Mouse (Mus musculus) hindbrain, embryonic 15.5 days (tissue): ENCODE data around the gene Taf11. TPM values are rescaled to one million over a fixed set of nuclear protein-coding genes. Genes with fewer than 3 reads are reported as not detected.
A peak's percentile ranks its signal among the peaks of the same experiment; 100 is the strongest.

Source experiments
- ATAC-seq: fragments of 200-750 bp; cut with Nextera tagmentation; 2 replicates; pipeline ENCODE4 v1.8.0; 2017; ENCODE audit warnings: low read depth, moderate number of reproducible peaks, moderate TSS enrichment; ENCODE audit not compliant: low FRiP score
- H3K27ac ChIP-seq: fragments of 300-500 bp; sonication (generic); replicated peaks from 2 replicates; pipeline ENCODE4 v1.5.1; 2015; ENCODE audit warnings: mild to moderate bottlenecking, inconsistent platforms
- H3K27me3 ChIP-seq: fragments of 300-500 bp; sonication (generic); 2 replicates; pipeline ENCODE4 v1.6.1; 2015; ENCODE audit warnings: control low read depth, inconsistent platforms
- H3K36me3 ChIP-seq: fragments of 300-500 bp; sonication (generic); 2 replicates; pipeline ENCODE4 v1.6.1; 2015; ENCODE audit warnings: control low read depth, inconsistent platforms
- H3K4me1 ChIP-seq: fragments of 300-500 bp; sonication (generic); replicated peaks from 2 replicates; pipeline ENCODE4 v1.6.1; 2015; ENCODE audit warnings: control low read depth, inconsistent platforms
- H3K4me2 ChIP-seq: fragments of 300-500 bp; sonication (generic); 2 replicates; pipeline ENCODE4 v1.6.1; 2015; ENCODE audit warnings: moderate library complexity, mild to moderate bottlenecking, inconsistent platforms
- H3K4me3 ChIP-seq: fragments of 300-500 bp; sonication (generic); 2 replicates; pipeline ENCODE4 v1.5.1; 2015; ENCODE audit warnings: mild to moderate bottlenecking, inconsistent platforms
- H3K9ac ChIP-seq: fragments of 300-500 bp; sonication (generic); 2 replicates; pipeline ENCODE4 v1.6.1; 2015; ENCODE audit warnings: inconsistent platforms
- H3K9me3 ChIP-seq: fragments of 300-500 bp; sonication (generic); 2 replicates; pipeline ENCODE4 v1.6.1; 2016; ENCODE audit warnings: control low read depth, inconsistent platforms
- WGBS: fragments of 180-500 bp; shearing (Covaris S2); methylation state at CpG from one replicate; pipeline ENCODE4 v1.1.7; 2015; 5-methylcytosine and 5-hydroxymethylcytosine counted together
- polyA plus RNA-seq: library from polyadenylated mRNA; unstranded; fragments of >200 nt; fragmentation: Nextera tagmentation; extraction: Ambion mirVana; gene quantifications from 2 replicates; pipeline ENCODE4 v1.2.1, GENCODE M21; 2015

Taf11 gene
- polyA plus RNA-seq, 1 experiment from 2014 or later: 59.6 TPM

GRCm38 (mm10) chr17:27939028-27939427, 29.4 kb upstream of the Taf11 start:
- Histone ChIP-seq H3K27me3 (no peaks in the 10 kb centered on the region), H3K9ac (no peak overlapping the region), H3K4me3 (no peak overlapping the region), H3K9me3 (no peaks in the 10 kb centered on the region), H3K36me3 (no peaks in the 10 kb centered on the region), H3K4me1 (peaks cover 16% of the 10 kb centered on the region), H3K27ac (no peak overlapping the region), H3K4me2 (no peak overlapping the region)
- 75% methylated on average over 5 of the region's 5 CpGs for WGBS
- ATAC-seq: no peak

- H3K27me3 ChIP-seq: no peaks in the 10 kb centered on the region
- no peak overlapping the region for H3K4me2 ChIP-seq
- H3K27ac ChIP-seq: no peak overlapping the region
- ATAC-seq: no peak
- peaks cover 16% of the 10 kb centered on the region for H3K4me1 ChIP-seq
- H3K9me3 ChIP-seq: no peaks in the 10 kb centered on the region
- H3K4me3 ChIP-seq: no peak overlapping the region
- H3K9ac ChIP-seq: no peak overlapping the region
- WGBS: 85% methylated on average over 12 of the region's 12 CpGs
- no peaks in the 10 kb centered on the region for H3K36me3 ChIP-seq
Observed at GRCm38 (mm10) chr17:27938121-27938754, 28.6 kb upstream of the Taf11 start.

DNA sequence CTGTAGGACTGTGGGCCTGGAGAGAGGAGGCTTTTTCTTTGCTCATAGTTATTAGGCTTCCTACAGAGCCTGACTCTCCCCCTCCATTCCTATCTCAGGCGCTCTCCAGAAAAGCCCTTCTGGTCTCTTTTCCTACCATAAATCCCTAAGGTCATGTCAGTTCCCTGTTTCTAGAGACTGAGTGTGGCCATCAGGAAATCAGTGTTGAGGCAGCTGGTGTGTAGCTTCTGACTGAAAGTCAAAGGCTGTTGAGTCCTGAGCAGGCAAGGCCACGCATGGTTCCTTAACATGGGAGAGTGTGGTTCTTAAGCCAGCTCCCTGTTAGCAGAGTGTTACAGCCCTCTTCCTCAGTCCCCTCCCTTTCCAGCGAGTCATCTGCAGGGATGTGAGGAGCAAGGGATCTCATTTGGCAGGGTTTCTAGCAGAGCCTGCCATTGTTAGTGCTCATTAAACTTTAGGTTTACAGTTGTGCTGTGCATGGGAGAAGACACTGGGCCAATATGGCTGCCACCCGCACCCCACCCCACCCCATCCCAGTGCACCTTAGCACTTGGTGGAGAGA, 27.5 kb upstream of the Taf11 start:
- Histone ChIP-seq H3K9me3 (no peaks in the 10 kb centered on the region), H3K36me3 (no peaks in the 10 kb centered on the region), H3K4me1 (peaks cover 16% of the 10 kb centered on the region), H3K4me2 (no peak overlapping the region), H3K4me3 (no peak overlapping the region), H3K9ac (no peak overlapping the region), H3K27ac (no peak overlapping the region), H3K27me3 (no peaks in the 10 kb centered on the region)
- no peak for ATAC-seq
- 86% methylated on average over 4 of the region's 4 CpGs for WGBS

DNA sequence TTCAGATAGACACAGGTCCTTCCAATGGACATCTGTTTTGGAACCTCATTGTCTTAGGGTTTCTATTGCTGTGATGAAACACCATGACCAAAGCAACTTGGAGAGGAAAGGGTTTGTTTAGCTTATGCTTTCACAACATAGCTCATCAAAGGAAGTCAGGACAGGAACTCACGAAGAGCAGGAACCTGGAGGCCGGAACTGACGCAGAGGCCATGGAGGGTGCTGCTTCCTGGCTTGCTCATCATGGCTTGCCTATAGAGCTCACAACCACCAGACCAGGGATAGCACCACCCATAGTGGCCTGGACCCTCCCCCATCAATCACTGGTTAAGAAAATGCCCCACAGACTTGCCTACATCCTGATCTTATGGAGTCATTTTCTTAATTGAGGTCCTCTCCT, 25.4 kb upstream of the Taf11 start:
- no peaks in the 10 kb centered on the region for H3K9me3 ChIP-seq
- peaks cover 5% of the 10 kb centered on the region; the same call in 1 of the 2 replicates for H3K4me1 ChIP-seq
- H3K4me2 ChIP-seq: no peak overlapping the region
- ATAC-seq: no peak
- no peak overlapping the region for H3K27ac ChIP-seq
- 87% methylated on average over 3 of the region's 3 CpGs for WGBS
- no peaks in the 10 kb centered on the region for H3K36me3 ChIP-seq
- no peak overlapping the region for H3K9ac ChIP-seq
- H3K27me3 ChIP-seq: no peaks in the 10 kb centered on the region
- H3K4me3 ChIP-seq: no peak overlapping the region

DNA sequence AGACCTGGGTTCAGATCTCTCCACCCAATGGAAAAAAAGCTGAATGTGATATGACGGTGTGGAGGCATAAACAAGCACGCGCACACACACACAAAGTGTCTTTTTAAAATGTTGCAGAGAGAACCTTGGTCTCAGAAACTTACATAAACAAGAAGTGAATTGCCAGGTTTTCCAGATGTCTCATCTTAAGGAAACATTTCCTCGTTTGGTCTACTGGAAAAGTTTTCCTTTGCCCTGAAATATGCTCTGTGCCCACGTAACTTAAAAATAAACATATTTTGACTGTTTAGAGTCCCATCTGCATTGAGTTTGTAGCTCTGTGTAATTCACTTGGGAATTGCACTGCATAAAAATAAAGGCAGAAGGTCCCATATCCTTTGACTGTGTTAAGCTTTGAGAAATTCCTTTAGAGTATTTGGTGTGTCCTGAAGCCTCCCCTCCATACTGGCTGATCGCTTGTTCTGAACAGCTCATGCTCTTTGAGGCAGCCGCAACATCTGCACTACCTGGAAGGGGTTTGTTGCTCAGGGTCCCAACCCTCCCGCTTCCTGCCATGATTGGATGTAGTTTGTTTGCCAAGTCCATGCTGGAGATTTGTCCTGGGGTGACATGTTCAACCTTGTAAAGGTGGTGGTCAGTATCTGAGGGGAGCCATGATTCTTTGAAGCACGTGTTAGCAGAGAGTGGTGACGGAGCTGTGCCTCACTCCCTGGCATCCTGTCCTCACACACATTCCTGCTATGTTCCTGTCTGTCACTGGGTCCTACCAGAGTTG, 24.7 kb upstream of the Taf11 start:
- Histone ChIP-seq H3K4me3 (no peak overlapping the region), H3K27ac (no peak overlapping the region), H3K4me2 (no peak overlapping the region), H3K4me1 (peaks cover 4% of the 10 kb centered on the region; the same call in 1 of the 2 replicates), H3K36me3 (no peaks in the 10 kb centered on the region), H3K9ac (no peak overlapping the region), H3K27me3 (no peaks in the 10 kb centered on the region), H3K9me3 (no peaks in the 10 kb centered on the region)
- WGBS: 92% methylated on average over 10 of the region's 10 CpGs
- no peak for ATAC-seq

DNA sequence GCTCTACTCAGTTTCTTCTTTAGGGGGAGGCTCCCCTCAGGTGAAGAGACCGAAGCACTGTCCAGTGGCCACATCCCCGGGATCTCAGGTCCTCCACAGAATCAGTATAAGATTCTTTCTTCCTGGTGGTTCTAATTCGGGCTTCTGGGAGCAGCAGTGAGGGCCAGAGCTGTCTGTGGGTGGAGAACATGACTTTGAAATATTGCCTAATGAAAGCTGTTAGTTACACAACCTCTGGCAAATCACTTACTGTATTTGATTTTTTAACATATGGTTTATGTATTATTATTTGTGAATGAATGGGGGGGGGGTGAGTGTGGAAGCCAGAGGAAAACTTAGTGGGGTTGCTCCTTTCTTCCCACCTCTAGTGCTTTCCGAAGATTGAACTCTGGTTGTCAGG, 22.2 kb upstream of the Taf11 start:
- 88% methylated on average over 4 of the region's 4 CpGs for WGBS
- Histone ChIP-seq H3K27me3 (no peaks in the 10 kb centered on the region), H3K27ac (no peak overlapping the region), H3K4me3 (no peak overlapping the region), H3K9me3 (no peaks in the 10 kb centered on the region), H3K4me1 (no peaks in the 10 kb centered on the region), H3K9ac (no peak overlapping the region), H3K36me3 (no peaks in the 10 kb centered on the region), H3K4me2 (no peak overlapping the region)
- ATAC-seq: no peak

- Histone ChIP-seq H3K4me2 (no peak overlapping the region), H3K4me3 (no peak overlapping the region), H3K4me1 (no peaks in the 10 kb centered on the region), H3K27me3 (no peaks in the 10 kb centered on the region), H3K36me3 (no peaks in the 10 kb centered on the region), H3K27ac (no peak overlapping the region), H3K9me3 (no peaks in the 10 kb centered on the region), H3K9ac (no peak overlapping the region)
- no peak for ATAC-seq
- 94% methylated on average over 5 of the region's 5 CpGs for WGBS
Observed at GRCm38 (mm10) chr17:27930291-27930690, 20.6 kb upstream of the Taf11 start.

GRCm38 (mm10) chr17:27925504-27925903, 15.9 kb upstream of the Taf11 start:
- Histone ChIP-seq H3K27me3 (no peaks in the 10 kb centered on the region), H3K9ac (no peak overlapping the region), H3K9me3 (no peaks in the 10 kb centered on the region), H3K4me1 (peaks cover 21% of the 10 kb centered on the region), H3K36me3 (no peaks in the 10 kb centered on the region), H3K4me2 (no peak overlapping the region), H3K27ac (no peak overlapping the region), H3K4me3 (no peak overlapping the region)
- 76% methylated on average over 7 of the region's 7 CpGs for WGBS
- no peak for ATAC-seq

DNA sequence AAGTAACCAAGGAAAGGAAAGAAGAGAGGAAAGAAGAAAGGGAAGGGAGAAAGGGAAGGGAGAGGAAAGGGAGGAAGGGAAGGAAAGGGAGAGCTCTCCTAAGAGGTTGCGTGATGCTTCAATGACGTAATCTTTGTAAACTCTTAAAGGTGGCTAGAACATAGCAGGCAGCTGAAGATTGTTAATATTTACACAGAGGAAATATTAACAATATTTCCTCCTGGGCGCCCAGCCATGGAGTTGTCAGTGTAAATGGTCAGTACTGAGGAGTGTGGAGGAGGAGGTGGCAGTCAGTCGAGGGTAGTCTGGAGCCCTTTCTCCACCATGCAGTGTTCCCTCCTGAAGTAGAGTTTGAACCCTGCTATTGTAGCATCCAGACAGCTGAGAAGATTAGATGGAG, 15.4 kb upstream of the Taf11 start:
- Histone ChIP-seq H3K9ac (no peak overlapping the region), H3K4me3 (no peak overlapping the region), H3K27me3 (no peaks in the 10 kb centered on the region), H3K4me1 (peaks cover 23% of the 10 kb centered on the region), H3K4me2 (no peak overlapping the region), H3K9me3 (no peaks in the 10 kb centered on the region), H3K27ac (no peak overlapping the region), H3K36me3 (no peaks in the 10 kb centered on the region)
- ATAC-seq: no peak
- 83% methylated on average over 4 of the region's 4 CpGs for WGBS

DNA sequence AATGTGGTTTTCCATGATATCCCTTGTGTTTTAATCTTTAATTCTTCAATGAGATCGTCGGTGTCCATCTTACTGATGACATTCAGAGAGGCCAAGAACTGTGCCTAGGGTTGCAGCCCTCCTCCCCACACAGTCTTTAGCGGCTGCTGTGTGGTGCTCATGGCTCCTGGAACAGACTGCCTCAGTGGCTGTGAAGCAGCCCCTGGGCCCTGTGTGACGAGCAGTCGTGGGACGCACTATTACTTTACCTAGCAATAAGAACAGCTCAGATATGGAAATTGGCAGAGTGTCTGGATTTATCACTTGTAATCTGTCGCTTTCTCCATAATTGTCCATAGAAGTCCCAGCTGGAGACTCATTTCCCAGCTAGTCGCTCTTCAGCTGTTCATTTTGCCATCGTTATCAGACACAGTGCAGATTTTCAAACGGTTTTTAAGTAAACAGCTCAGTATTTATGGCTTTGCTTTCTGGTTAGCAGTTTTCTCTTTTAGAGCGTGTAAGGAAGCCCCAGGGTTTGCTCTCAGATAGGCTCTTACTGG, 12.6 kb upstream of the Taf11 start:
- H3K36me3 ChIP-seq: no peaks in the 10 kb centered on the region
- no peaks in the 10 kb centered on the region for H3K9me3 ChIP-seq
- no peaks in the 10 kb centered on the region for H3K27me3 ChIP-seq
- 64% methylated on average over 11 of the region's 11 CpGs for WGBS
- no peak overlapping the region for H3K4me3 ChIP-seq
- peaks cover 23% of the 10 kb centered on the region for H3K4me1 ChIP-seq
- ATAC-seq: no peak
- H3K4me2 ChIP-seq: no peak overlapping the region
- H3K27ac ChIP-seq: 0 out of 2 replicates have a peak overlapping the region, but pooled peaks have one; percentile 17
- no peak overlapping the region for H3K9ac ChIP-seq

- Histone ChIP-seq H3K4me1 (peaks cover 23% of the 10 kb centered on the region), H3K4me3 (no peak overlapping the region), H3K36me3 (no peaks in the 10 kb centered on the region), H3K27me3 (no peaks in the 10 kb centered on the region), H3K4me2 (no peak overlapping the region), H3K9ac (no peak overlapping the region), H3K27ac (no peak overlapping the region), H3K9me3 (no peaks in the 10 kb centered on the region)
- no peak for ATAC-seq
- 69% methylated on average over 4 of the region's 4 CpGs for WGBS
Observed at GRCm38 (mm10) chr17:27920676-27921075, 11.0 kb upstream of the Taf11 start.

DNA sequence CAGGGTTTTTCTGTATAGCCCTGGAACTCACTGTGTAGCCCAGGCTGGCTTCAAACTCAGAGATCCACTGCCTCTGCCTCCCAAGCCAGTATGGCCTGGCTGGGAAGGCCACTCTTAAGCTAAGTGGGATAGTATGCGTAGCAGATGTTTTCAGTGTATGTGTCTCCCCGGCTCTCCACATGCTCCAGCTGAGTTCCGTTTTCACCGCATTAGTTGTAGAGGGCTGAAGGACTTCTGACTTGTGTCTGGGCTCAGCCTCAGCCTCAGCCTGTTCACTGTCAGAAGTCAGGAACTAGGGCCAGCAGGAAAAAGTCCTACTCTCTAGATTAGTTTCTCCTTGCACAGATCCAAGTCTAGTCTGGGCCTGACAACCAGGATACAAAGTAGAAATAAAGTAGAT, 6.7 kb upstream of the Taf11 start:
- no peak overlapping the region for H3K9ac ChIP-seq
- WGBS: 91% methylated on average over 4 of the region's 4 CpGs

More for the DNA sequence above, 6.7 kb upstream of the Taf11 start:
- H3K4me1 ChIP-seq: peaks cover 13% of the 10 kb centered on the region
- no peak overlapping the region for H3K27ac ChIP-seq
- H3K4me2 ChIP-seq: no peak overlapping the region
- no peak overlapping the region for H3K4me3 ChIP-seq
- H3K36me3 ChIP-seq: no peaks in the 10 kb centered on the region
- H3K27me3 ChIP-seq: no peaks in the 10 kb centered on the region
- no peaks in the 10 kb centered on the region for H3K9me3 ChIP-seq
- no peak for ATAC-seq
